Mouse (Mus musculus): ENCODE results near the gene Tbx21. TPM values are rescaled to one million over a fixed set of nuclear protein-coding genes. Genes with fewer than 3 reads are reported as not detected.

Tbx21 gene
- polyA plus RNA-seq (2015; fragmentation: Illumina TruSeq; extraction: RNeasy Lipid Tissue Mini Kit (QIAGEN cat#74804); ENCODE audit: insufficient read depth, low read depth, low replicate concordance) = not detected

DNA sequence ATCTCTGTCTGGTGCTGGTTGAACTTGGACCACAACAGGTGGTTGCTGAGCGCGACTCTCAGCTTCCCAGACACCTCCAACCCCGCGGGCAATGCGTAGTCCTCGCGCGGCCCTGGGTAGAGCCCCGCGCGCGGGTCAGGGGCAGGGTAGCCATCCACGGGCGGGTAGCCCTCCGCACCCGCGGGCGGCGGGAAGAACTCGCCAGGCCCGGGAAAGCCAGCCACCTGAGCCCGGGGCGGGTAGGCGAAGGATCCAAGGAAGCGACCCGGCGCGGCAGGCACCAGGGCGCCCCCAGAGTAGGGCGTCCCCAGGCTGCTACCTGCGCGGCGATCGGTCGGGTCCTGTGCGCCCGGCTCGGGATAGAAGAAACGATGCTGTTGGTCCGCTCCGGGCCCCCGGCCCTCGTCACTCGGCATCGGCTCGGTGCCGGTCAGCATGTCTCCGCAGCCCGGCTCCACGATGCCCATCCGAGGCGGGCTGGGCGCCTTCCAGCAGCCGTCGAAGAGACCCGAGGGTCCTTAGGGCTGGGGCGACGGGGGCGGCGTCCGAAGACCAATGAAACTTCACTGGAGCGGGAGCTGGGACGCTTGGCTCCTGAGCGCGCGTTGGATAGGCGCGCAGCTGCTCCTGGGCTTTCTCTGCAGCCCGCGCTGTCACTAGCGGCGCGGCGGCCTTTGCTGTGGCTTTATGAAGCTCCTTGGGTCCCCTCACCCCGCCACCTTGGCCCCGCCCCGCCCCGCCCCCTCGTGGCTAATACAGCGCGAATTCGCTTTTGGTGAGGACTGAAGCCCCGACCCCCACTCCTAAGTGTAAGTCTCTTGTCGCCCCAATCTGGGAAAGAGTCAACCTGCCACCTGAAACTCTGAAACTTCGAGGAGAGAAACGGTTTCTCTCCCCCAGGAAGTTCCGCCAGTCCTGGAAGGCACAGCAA lies at the start of gene Tbx21:
Gene Tbx21, minus strand, starts transcription at position 661 of the 931 bp plus-strand sequence.

DNA sequence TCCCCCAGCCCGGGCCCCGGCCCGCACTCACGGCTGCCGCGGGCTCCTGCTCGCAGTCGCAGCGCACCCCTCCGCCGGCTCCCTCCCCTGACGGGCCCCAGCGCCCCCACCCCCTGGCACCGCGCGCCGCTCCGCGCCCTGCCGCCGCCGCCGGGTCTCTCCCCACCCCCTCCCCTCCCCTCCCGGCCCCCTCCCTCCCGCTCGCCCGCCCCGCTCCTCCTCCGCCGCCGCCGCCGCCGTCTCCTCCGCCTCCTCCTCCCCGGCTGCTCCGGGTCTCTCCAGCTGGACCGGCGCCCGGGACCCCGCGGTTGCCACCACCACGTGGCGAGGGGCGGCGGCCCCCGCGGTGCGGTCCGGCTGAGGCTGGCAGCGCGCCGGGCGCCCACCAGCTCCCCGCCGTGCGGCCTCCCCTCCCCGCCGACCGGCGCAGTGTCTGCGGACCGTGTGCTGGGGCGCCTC lies 36.2 kb upstream of the Tbx21 start, which contains the start of gene Tbkbp1:
Gene Tbkbp1, minus strand, starts transcription at position 153 of the 459 bp plus-strand sequence.

DNA sequence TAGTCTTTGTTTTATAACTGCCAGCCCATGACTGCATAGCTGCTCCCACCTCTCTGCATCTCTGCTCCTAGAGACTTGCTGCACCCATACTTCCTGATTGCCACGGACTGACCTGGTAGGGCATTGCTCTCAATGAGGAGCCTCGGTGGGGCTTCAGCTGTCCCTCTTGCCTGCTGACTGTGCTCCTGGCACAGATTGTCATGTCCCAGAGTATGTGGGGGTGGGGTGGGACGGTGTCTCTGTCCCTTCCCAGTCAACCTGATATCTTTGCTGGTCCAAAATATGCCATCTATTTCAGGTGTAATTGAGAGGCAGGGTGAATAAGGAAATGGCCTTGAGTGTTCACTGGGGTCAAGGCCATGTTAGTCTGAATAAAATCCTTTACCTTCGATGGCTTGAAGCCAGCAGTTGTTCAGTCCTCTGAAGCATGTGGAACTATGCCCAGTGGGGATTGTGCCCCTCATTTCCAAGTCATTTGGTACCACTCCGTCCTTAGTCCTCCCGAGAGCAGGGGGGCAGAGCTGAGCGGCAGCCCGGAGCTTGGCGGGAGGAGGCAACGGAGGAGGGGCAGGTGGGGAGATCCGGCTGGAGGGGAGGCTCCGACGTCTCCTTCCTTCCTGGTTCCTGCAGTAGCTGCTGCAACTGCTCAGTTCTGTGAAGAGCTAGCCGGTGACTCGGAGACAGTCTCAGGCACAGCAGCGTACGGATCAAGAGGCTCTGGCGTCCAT lies 64.8 kb downstream of the Tbx21 start, which contains the start of gene Osbpl7:
Gene Osbpl7, plus strand, starts transcription at position 413 of the 728 bp plus-strand sequence.

Other genes starting within 250 kb of the Tbx21 start
- gene Cdk5rap3, start 198.8 kb downstream of the Tbx21 start, polyA plus RNA-seq (2015; fragmentation: Illumina TruSeq; extraction: RNeasy Lipid Tissue Mini Kit (QIAGEN cat#74804); ENCODE audit: insufficient read depth, low read depth, low replicate concordance) = 40.0 TPM
- 36.3 TPM for gene Prr15l, start 187.2 kb downstream of the Tbx21 start, polyA plus RNA-seq (2015; fragmentation: Illumina TruSeq; extraction: RNeasy Lipid Tissue Mini Kit (QIAGEN cat#74804); ENCODE audit: insufficient read depth, low read depth, low replicate concordance)
- gene Pnpo, start 171.3 kb downstream of the Tbx21 start, polyA plus RNA-seq (2015; fragmentation: Illumina TruSeq; extraction: RNeasy Lipid Tissue Mini Kit (QIAGEN cat#74804); ENCODE audit: insufficient read depth, low read depth, low replicate concordance) = 8.0 TPM
- gene Sp2, start 132.4 kb downstream of the Tbx21 start, polyA plus RNA-seq (2015; fragmentation: Illumina TruSeq; extraction: RNeasy Lipid Tissue Mini Kit (QIAGEN cat#74804); ENCODE audit: insufficient read depth, low read depth, low replicate concordance) = 3.1 TPM
- gene Sp6, start 101.9 kb downstream of the Tbx21 start, polyA plus RNA-seq (2015; fragmentation: Illumina TruSeq; extraction: RNeasy Lipid Tissue Mini Kit (QIAGEN cat#74804); ENCODE audit: insufficient read depth, low read depth, low replicate concordance) = 0.30 TPM
- 4.0 TPM for gene Scrn2, start 85.4 kb downstream of the Tbx21 start, polyA plus RNA-seq (2015; fragmentation: Illumina TruSeq; extraction: RNeasy Lipid Tissue Mini Kit (QIAGEN cat#74804); ENCODE audit: insufficient read depth, low read depth, low replicate concordance)
- not detected for gene Lrrc46, start 73.9 kb downstream of the Tbx21 start, polyA plus RNA-seq (2015; fragmentation: Illumina TruSeq; extraction: RNeasy Lipid Tissue Mini Kit (QIAGEN cat#74804); ENCODE audit: insufficient read depth, low read depth, low replicate concordance)
- 12.3 TPM for gene Mrpl10, start 73.8 kb downstream of the Tbx21 start, polyA plus RNA-seq (2015; fragmentation: Illumina TruSeq; extraction: RNeasy Lipid Tissue Mini Kit (QIAGEN cat#74804); ENCODE audit: insufficient read depth, low read depth, low replicate concordance)
- 3.8 TPM for gene Osbpl7, start 64.7 kb downstream of the Tbx21 start, polyA plus RNA-seq (2015; fragmentation: Illumina TruSeq; extraction: RNeasy Lipid Tissue Mini Kit (QIAGEN cat#74804); ENCODE audit: insufficient read depth, low read depth, low replicate concordance)
- 5.3 TPM for gene Tbkbp1, start 36.2 kb upstream of the Tbx21 start, polyA plus RNA-seq (2015; fragmentation: Illumina TruSeq; extraction: RNeasy Lipid Tissue Mini Kit (QIAGEN cat#74804); ENCODE audit: insufficient read depth, low read depth, low replicate concordance)
- gene Kpnb1, start 72.5 kb upstream of the Tbx21 start, polyA plus RNA-seq (2015; fragmentation: Illumina TruSeq; extraction: RNeasy Lipid Tissue Mini Kit (QIAGEN cat#74804); ENCODE audit: insufficient read depth, low read depth, low replicate concordance) = 19.5 TPM
- 14.6 TPM for gene Npepps, start 165.3 kb upstream of the Tbx21 start, polyA plus RNA-seq (2015; fragmentation: Illumina TruSeq; extraction: RNeasy Lipid Tissue Mini Kit (QIAGEN cat#74804); ENCODE audit: insufficient read depth, low read depth, low replicate concordance)
- gene Mrpl45, start 200.4 kb upstream of the Tbx21 start, polyA plus RNA-seq (2015; fragmentation: Illumina TruSeq; extraction: RNeasy Lipid Tissue Mini Kit (QIAGEN cat#74804); ENCODE audit: insufficient read depth, low read depth, low replicate concordance) = 3.5 TPM
- gene Gpr179, start 236.7 kb upstream of the Tbx21 start, polyA plus RNA-seq (2015; fragmentation: Illumina TruSeq; extraction: RNeasy Lipid Tissue Mini Kit (QIAGEN cat#74804); ENCODE audit: insufficient read depth, low read depth, low replicate concordance) = 0.30 TPM
- 3.5 TPM for gene Socs7, start 247.2 kb upstream of the Tbx21 start, polyA plus RNA-seq (2015; fragmentation: Illumina TruSeq; extraction: RNeasy Lipid Tissue Mini Kit (QIAGEN cat#74804); ENCODE audit: insufficient read depth, low read depth, low replicate concordance)

Data from pancreas, adult 10 weeks (tissue).